Mouse (Mus musculus) heart, embryonic 15.5 days (tissue): ENCODE data around the gene Wnt3a. TPM values are rescaled to one million over a fixed set of nuclear protein-coding genes. Genes with fewer than 3 reads are reported as not detected.

ENCODE experiments used
- ATAC-seq: fragments of 200-750 bp; cut with Nextera tagmentation; replicated peaks from 2 replicates; pipeline ENCODE4 v1.8.0; 2017; ENCODE audit warnings: low read depth, moderate TSS enrichment; ENCODE audit not compliant: insufficient number of reproducible peaks, insufficient read depth, low FRiP score
- H3K27ac ChIP-seq: fragments of 300-500 bp; sonication (generic); 2 replicates; pipeline ENCODE4 v1.5.1; 2015; ENCODE audit warnings: mild to moderate bottlenecking, inconsistent platforms
- H3K27me3 ChIP-seq: fragments of 300-500 bp; sonication (generic); 2 replicates; pipeline ENCODE4 v1.6.1; 2015; ENCODE audit warnings: inconsistent platforms
- H3K36me3 ChIP-seq: fragments of 300-500 bp; sonication (generic); 2 replicates; pipeline ENCODE4 v1.6.1; 2015; ENCODE audit warnings: mild to moderate bottlenecking, inconsistent platforms
- H3K4me1 ChIP-seq: fragments of 300-500 bp; sonication (generic); replicated peaks from 2 replicates; pipeline ENCODE4 v1.6.1; 2015; ENCODE audit warnings: inconsistent platforms
- H3K4me2 ChIP-seq: fragments of 300-500 bp; sonication (generic); 2 replicates; pipeline ENCODE4 v1.6.1; 2015; ENCODE audit warnings: inconsistent platforms, mild to moderate bottlenecking, moderate library complexity
- H3K4me3 ChIP-seq: fragments of 300-500 bp; sonication (generic); 2 replicates; pipeline ENCODE4 v1.5.1; 2015; ENCODE audit warnings: mild to moderate bottlenecking, inconsistent platforms
- H3K9ac ChIP-seq: fragments of 300-500 bp; sonication (generic); 2 replicates; pipeline ENCODE4 v1.6.1; 2015; ENCODE audit warnings: mild to moderate bottlenecking, inconsistent platforms
- H3K9me3 ChIP-seq: fragments of 300-500 bp; sonication (generic); replicated peaks from 2 replicates; pipeline ENCODE4 v1.6.1; 2016; ENCODE audit warnings: inconsistent platforms
- WGBS: fragments of 180-500 bp; shearing (Covaris S2); methylation state at CpG from one replicate; pipeline ENCODE4 v1.1.7; 2015; ENCODE audit warnings: mixed read lengths; 5-methylcytosine and 5-hydroxymethylcytosine counted together
- polyA plus RNA-seq: library from polyadenylated mRNA; unstranded; fragments of >200 nt; fragmentation: Nextera tagmentation; extraction: Ambion mirVana; gene quantifications from 2 replicates; pipeline ENCODE4 v1.2.1, GENCODE M21; 2015

Wnt3a gene
- polyA plus RNA-seq, 1 experiment from 2014 or later = not detected

DNA sequence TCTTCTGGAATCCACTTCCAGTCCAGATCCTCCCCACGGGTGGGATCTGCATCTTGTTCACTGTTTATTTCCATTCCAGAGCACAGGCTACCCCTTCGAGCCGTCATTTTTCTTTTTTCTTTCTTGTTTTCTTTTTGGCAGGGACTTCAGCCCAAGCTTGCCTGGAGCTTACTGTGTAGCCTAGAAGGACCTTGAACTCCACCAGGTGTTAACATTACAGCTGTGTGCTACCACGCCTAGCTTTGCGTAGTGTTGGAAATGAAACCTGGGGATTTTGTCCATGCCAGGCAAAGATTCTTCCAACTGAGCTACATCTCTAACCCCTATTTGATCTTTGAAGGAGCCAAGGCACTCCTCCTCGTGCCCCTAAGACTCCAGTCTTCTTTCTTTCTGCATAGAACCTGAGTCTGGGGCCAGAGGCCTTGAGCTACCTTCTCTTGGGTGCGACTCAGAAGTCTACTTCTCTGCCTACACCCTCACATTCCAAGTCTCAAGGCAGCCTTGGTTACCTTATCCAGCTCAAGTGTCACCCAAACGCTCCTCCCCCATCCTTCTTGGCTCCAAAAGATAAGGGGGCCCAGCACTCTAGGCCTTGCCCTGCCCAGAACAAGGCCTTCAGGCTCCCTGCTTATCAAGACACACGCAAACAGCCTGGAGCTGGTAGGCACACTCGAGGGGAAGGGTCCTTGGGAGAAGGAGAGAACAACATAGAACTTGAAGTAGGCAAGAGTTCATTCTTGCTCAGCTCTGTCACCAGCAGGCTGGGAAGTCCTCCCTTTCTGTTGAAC is 29.7 kb downstream of the Wnt3a start:
- Histone ChIP-seq H3K9me3 (no peaks in the 10 kb centered on the region), H3K27me3 (peaks cover 61% of the 10 kb centered on the region), H3K4me2 (no peak overlapping the region), H3K36me3 (no peaks in the 10 kb centered on the region), H3K4me3 (no peak overlapping the region), H3K4me1 (peaks cover 11% of the 10 kb centered on the region), H3K9ac (no peak overlapping the region), H3K27ac (no peak overlapping the region)
- 59% methylated on average over 10 of the region's 10 CpGs for WGBS
- ATAC-seq = no peak

DNA sequence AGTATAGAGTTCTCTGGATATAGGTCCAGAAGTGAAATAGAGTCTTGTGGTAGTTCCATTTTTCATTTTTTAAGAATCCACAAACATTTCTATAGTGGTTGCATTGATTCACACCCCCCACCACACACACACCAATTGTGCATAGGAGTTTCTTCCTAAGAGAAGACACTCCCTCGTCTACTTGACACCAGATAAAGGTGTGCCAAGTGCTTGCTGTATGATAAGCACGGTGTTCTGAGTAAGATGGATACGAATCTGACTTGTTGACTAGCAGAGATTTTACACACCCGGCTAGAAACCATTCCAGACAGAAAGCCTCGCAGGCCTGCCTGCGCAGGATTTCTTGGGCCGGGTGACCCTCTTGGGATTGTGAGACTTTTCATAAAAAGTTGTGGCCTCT is 30.9 kb downstream of the Wnt3a start:
- Histone ChIP-seq H3K9me3 (no peaks in the 10 kb centered on the region), H3K36me3 (no peaks in the 10 kb centered on the region), H3K4me2 (no peak overlapping the region), H3K27ac (no peak overlapping the region), H3K27me3 (peaks cover 55% of the 10 kb centered on the region), H3K4me1 (peaks cover 11% of the 10 kb centered on the region), H3K9ac (no peak overlapping the region), H3K4me3 (no peak overlapping the region)
- 55% methylated on average over 7 of the region's 7 CpGs for WGBS
- ATAC-seq = no peak

DNA sequence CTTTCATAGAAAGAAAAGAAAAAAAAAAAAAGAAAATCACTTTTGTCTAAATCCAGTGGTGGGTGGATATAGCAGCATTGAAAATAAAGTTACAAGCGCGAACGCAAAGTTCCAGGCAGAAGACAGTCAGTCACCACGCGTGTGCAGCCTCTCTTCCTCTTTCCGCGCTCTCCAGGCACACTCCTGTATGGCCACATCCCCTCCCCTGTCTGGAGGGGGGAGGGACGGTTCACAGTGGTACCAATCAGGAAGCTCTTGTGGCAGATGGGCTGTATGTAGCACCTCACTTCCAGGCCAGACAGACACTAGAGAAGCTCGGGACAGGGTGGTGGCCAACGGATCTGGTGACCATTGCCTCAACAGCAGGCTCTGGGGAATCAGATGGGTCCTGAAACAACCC is 42.5 kb downstream of the Wnt3a start:
- H3K9ac ChIP-seq = no peak overlapping the region
- no peak overlapping the region for H3K4me2 ChIP-seq
- no peak overlapping the region for H3K4me3 ChIP-seq
- H3K4me1 ChIP-seq = no peaks in the 10 kb centered on the region
- H3K27ac ChIP-seq = no peak overlapping the region
- peaks cover 79% of the 10 kb centered on the region for H3K27me3 ChIP-seq
- no peaks in the 10 kb centered on the region for H3K36me3 ChIP-seq
- ATAC-seq = no peak
- 50% methylated on average over 10 of the region's 10 CpGs for WGBS
- no peaks in the 10 kb centered on the region for H3K9me3 ChIP-seq

GRCm38 (mm10) chr11:59243856-59244255 is 46.7 kb downstream of the Wnt3a start:
- H3K36me3 ChIP-seq = no peaks in the 10 kb centered on the region
- peaks cover 5% of the 10 kb centered on the region for H3K4me1 ChIP-seq
- H3K27me3 ChIP-seq = peaks cover 84% of the 10 kb centered on the region
- WGBS = 18% methylated on average over 6 of the region's 6 CpGs
- no peak overlapping the region for H3K4me3 ChIP-seq
- H3K4me2 ChIP-seq = no peak overlapping the region
- H3K27ac ChIP-seq = no peak overlapping the region
- no peaks in the 10 kb centered on the region for H3K9me3 ChIP-seq
- H3K9ac ChIP-seq = no peak overlapping the region
- no peak for ATAC-seq

GRCm38 (mm10) chr11:59241841-59242240 is 48.7 kb downstream of the Wnt3a start:
- Histone ChIP-seq H3K27me3 (peaks cover 74% of the 10 kb centered on the region), H3K9ac (no peak overlapping the region)
- 7% methylated on average over 3 of the region's 3 CpGs for WGBS

DNA sequence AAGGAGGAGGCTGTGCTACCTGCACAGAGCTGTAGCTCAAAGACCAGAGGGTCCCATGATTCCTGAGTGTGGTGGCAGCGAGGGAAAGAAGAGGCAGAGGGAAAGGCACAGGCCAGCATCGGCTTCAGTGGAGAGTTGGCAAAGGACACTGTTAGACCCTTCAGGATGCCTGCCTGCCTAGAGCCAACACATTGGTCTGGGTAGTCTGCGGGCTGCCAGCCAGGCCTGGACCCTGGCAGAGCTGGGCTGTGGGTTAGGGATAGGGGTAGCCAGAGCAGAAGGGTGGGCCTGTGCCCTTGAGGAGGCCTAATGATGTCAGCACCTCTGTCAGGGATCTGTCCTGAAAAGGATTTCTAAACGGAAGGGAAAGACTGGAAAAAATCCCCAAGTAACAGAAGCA is 50.8 kb downstream of the Wnt3a start:
- WGBS = 69% methylated on average over 4 of the region's 4 CpGs

More at GRCm38 (mm10) chr11:59241841-59242240, 48.7 kb downstream of the Wnt3a start:
- Histone ChIP-seq H3K4me2 (no peak overlapping the region), H3K9me3 (no peaks in the 10 kb centered on the region), H3K4me1 (peaks cover 9% of the 10 kb centered on the region), H3K27ac (no peak overlapping the region), H3K4me3 (no peak overlapping the region), H3K36me3 (no peaks in the 10 kb centered on the region)
- ATAC-seq = no peak

GRCm38 (mm10) chr11:59239428-59239785 is 51.1 kb downstream of the Wnt3a start:
- H3K27ac ChIP-seq = no peak overlapping the region
- peaks cover 9% of the 10 kb centered on the region for H3K4me1 ChIP-seq
- H3K36me3 ChIP-seq = no peaks in the 10 kb centered on the region
- H3K4me2 ChIP-seq = 0 out of 2 replicates have a peak overlapping the region, but pooled peaks have one; percentile 10
- no peak overlapping the region for H3K9ac ChIP-seq
- H3K4me3 ChIP-seq = no peak overlapping the region
- no peak for ATAC-seq
- WGBS = 50% methylated on average over 4 of the region's 4 CpGs
- H3K27me3 ChIP-seq = peaks cover 56% of the 10 kb centered on the region
- no peaks in the 10 kb centered on the region for H3K9me3 ChIP-seq

More for the DNA sequence above, 50.8 kb downstream of the Wnt3a start:
- H3K36me3 ChIP-seq = no peaks in the 10 kb centered on the region
- H3K27me3 ChIP-seq = peaks cover 60% of the 10 kb centered on the region
- H3K4me1 ChIP-seq = peaks cover 9% of the 10 kb centered on the region
- no peaks in the 10 kb centered on the region for H3K9me3 ChIP-seq
- no peak overlapping the region for H3K9ac ChIP-seq
- H3K27ac ChIP-seq = no peak overlapping the region
- H3K4me3 ChIP-seq = no peak overlapping the region
- no peak for ATAC-seq
- no peak overlapping the region for H3K4me2 ChIP-seq

- Histone ChIP-seq H3K9ac (no peak overlapping the region), H3K27me3 (peaks cover 50% of the 10 kb centered on the region)
- 5% methylated on average over 14 of the region's 15 CpGs for WGBS
Measured at GRCm38 (mm10) chr11:59238525-59239427, 51.8 kb downstream of the Wnt3a start.

GRCm38 (mm10) chr11:59232797-59233196 is 57.8 kb downstream of the Wnt3a start:
- no peak overlapping the region for H3K4me3 ChIP-seq
- no peak overlapping the region for H3K27ac ChIP-seq
- 0 out of 2 replicates have a peak, but pooled peaks cover 4% of the 10 kb centered on the region for H3K27me3 ChIP-seq
- H3K9ac ChIP-seq = no peak overlapping the region
- 71% methylated on average over 2 of the region's 2 CpGs for WGBS
- peaks cover 16% of the 10 kb centered on the region for H3K4me1 ChIP-seq
- H3K4me2 ChIP-seq = no peak overlapping the region
- H3K9me3 ChIP-seq = no peaks in the 10 kb centered on the region
- no peak for ATAC-seq
- H3K36me3 ChIP-seq = no peaks in the 10 kb centered on the region

More at GRCm38 (mm10) chr11:59238525-59239427, 51.8 kb downstream of the Wnt3a start:
- Histone ChIP-seq H3K4me1 (peaks cover 9% of the 10 kb centered on the region), H3K4me3 (no peak overlapping the region), H3K4me2 (0 out of 2 replicates have a peak overlapping the region, but pooled peaks have one; percentile 10), H3K36me3 (no peaks in the 10 kb centered on the region), H3K9me3 (no peaks in the 10 kb centered on the region), H3K27ac (no peak overlapping the region)
- ATAC-seq = peak; percentile 83

GRCm38 (mm10) chr11:59230144-59230760 is 60.3 kb downstream of the Wnt3a start:
- Histone ChIP-seq H3K36me3 (no peaks in the 10 kb centered on the region), H3K4me1 (peaks cover 33% of the 10 kb centered on the region), H3K27me3 (no peaks in the 10 kb centered on the region), H3K9me3 (no peaks in the 10 kb centered on the region), H3K4me2 (no peak overlapping the region), H3K9ac (no peak overlapping the region), H3K27ac (no peak overlapping the region), H3K4me3 (no peak overlapping the region)
- WGBS = 10% methylated on average over 7 of the region's 7 CpGs
- ATAC-seq = no peak
